Mouse (Mus musculus): ENCODE measurements around the gene C1qb. TPM values are rescaled to one million over a fixed set of nuclear protein-coding genes. Genes with fewer than 3 reads are reported as not detected.

The C1qb gene
- polyA plus RNA-seq, 1 experiment from 2014 or later, result 124 TPM

DNA sequence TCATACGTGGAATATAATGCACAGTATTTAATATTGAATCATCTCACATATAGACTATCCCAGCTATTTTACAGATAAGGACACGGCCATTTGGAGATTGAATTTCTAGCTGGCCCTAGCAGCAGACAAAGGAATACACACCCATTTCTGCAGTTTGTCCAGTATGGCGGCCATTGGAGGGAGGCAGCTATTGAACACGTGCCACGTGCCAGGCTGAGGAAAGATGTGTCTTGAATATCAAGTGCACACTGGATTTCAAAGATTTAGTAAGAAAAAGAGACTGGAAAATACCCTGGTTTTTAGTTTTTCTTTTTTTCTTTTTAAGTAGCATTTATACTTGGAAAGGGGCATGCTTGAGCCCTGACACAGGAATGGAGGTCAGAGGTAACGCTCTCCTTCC is 38.8 kb downstream of the C1qb start:
- no peak for DNase-seq (ENCODE audit: low spot score)

DNA sequence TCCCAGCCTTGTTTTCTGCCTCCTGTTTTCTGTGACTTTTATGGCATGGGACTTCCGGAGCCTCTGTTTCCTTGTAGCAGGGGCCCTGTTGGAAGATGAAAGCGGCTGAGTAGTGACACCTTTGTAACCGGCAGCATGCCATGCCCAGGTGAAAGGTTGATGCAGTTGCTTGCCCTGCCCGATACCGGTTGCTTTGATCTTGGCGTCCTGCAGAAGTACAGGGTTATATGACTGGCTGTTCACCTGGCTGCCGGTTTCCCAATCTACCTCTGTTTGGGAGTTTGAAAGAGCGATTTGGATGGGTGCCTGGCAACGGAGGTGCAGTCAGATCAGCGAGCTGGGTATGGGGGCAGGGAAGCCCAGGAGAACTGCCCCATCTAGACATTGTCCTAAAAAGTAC is 43.2 kb downstream of the C1qb start:
- no peak for DNase-seq (ENCODE audit: low spot score)

DNA sequence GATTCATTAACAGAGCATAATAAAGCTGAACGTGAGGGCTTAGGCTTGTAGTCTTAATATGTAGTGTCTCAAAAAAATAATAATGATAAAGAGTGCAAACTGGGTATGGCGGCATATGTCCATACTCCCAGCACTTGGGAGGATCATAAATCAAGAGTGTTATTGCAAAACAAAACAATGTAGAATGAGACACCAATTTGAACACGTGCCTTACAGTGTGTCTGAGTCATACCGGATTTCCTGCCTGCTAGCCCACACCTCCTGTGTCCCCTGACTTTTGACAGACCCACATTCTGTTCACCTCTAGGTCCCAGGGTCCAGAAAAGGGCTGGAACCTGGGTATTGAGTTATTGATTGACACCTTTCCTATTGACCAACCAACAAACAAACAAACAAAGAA is 44.0 kb downstream of the C1qb start:
- DNase-seq (ENCODE audit: low spot score), result peak; percentile 32

DNA sequence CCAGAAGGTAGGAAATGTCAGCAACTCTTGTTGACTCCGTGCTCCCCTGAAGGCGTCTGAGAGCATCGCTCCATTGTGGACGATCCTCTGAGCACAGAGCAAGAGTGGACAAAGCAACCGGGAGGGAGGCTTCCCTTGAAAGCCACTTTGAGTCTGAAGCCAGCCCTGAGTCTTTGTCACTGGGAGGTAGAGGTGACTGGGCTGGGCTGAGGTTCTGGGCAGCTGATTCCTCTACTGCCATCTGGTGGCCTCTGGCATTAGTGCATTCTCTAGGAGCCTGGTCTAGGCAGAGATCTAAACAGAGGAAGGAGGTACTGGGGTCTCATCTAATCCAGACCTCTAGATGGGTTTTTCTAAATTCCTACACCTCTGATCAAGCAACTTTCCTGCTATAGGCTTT is 44.9 kb downstream of the C1qb start:
- peak; percentile 88 for DNase-seq (ENCODE audit: low spot score)

DNA sequence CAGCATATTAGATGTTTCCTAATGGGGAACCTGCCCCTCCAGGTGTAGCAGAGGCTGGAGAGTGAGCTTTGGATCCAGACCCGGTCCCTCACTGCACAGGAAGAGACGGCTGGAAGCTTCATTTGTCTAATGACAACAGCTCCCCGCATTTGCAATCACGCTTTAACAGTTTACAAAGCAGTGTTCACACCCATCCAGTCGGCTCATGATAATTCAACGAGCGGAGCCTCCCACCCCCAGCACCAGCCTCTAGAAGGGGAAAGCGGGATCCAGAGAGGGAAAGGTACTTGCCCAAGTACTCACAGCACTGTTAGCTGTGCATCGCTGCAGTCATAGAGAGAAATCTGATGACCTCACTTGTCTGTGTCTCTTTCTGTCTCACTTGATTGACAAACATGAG is 47.5 kb downstream of the C1qb start:
- DNase-seq (ENCODE audit: low spot score), result no peak

DNA sequence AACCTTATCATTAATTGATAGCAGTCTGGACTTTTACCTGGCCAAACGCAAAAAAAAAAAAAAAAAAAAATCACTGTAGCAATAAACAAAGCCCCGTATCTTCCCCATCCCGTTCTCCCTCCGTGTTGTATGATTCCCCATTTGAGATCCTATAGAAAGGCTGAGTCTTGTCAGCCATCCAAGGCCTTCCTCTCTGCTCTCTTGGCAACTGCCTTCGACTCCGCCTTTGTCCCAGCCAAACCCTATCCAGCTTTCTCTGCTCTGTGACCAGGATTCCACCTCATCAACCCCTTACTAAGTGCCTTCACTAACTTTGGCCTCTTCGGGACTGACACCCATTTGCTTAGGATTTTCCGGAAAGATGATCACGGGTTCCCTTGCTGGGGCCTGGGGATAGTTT is 48.0 kb downstream of the C1qb start:
- no peak for DNase-seq (ENCODE audit: low spot score)

DNA sequence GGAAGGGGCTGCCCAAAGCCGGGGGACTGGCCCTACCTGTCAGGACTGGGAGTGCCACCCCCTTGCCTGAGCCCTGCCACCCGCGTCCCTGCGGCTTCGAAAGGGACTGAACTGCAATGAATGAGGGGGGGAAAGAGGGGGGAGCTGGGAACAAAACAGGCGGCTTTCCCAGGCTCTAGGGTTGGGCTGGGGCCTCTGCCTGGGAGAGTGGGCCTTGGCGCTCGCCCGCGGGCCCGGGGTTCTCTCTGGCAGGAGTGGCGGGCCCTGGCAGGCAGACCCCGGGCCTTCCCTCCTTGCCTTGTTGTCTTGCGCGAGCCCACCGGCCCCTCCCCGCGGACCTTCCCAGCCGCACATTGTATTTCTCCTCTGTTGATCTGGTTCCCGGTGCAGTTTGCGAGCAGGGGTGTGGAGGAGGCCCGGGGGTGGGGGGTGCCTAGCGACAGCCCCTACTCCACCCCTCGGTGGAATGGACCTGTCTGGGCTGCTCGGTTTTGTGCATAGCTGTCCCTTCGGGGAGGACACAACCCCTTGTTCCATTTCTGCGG is 49.5 kb downstream of the C1qb start:
- DNase-seq (ENCODE audit: low spot score), result no peak

DNA sequence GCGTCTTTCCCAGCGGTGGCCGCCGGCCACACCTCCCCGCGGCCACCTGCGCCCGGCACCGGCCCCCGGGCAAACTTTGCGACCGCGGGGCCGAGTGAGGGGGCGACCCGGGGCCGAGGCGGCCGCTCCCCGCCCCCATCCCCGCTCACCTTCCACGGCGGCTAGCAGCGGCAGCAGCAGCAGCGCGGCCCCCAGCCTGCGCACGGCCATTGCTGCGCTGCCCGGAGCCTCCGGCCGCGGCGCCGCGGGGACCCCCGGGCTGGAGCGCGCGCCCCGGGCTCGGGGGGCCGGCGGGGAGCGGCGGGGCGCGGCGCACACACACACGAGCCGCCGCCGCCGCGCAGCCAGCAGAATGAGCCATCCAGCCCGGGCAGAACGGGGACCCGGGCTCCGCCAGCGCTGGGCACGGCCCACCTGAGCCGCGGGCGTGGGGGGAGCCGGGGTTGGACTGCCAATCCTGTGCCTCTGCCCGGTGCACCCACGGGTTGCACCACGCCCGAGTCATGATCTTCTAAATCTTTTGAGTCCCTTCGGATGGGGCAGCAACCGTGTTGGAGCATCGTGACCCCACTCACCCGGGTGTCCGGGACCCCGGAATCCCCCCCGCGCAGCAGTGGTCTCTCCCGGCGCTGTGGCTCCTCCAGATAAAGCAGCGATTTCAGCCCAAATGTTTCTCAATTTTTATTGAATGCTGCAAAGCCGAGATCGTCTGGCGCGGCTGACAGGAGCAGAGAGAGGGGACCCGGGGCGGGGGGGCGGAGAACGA is 50.2 kb downstream of the C1qb start, which contains the start of gene Ephb2:
Gene Ephb2, minus strand, starts transcription at position 368 of the 766 bp plus-strand sequence.
- peak; percentile 78 for DNase-seq (ENCODE audit: low spot score)

DNA sequence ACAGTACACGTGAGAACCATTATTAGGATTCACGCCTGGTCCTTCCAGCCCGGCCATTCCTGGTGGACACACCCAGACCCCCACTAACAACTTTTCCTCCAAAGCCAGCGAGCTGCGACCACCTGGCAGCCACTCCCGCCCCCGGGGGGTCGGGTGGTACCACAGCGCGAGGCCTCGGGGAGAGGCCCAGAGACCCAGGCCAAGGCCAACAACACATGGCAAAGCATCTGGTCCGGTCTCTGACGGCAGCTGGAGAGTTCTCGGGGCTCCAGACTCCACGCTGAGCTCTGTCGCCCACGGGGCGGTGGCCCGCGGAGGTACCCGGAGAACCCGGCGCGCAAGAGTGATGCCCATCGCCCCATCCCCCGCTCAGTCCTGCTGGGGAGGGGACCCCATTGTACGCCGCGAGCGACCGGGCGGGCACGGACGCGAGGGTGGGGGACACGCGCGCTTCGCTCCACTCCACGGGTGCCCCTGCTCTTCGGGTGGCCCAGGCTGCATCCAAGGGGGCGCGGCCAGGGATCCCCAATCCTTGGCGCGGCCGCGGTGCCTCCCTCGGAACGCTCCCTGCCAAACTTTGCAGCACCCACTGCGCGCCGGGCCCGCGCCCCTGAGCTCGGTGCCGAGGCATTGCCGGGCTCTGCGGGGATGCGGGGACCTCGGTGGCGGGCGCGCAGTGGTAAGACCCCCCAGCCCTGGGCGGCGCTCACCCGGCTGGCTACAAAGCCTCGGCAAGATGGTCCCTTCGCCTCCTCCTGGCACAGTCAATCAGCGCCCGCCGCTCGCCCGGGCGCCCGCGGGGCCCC is 51.0 kb downstream of the C1qb start:
- peak; percentile 47 for DNase-seq (ENCODE audit: low spot score)

DNA sequence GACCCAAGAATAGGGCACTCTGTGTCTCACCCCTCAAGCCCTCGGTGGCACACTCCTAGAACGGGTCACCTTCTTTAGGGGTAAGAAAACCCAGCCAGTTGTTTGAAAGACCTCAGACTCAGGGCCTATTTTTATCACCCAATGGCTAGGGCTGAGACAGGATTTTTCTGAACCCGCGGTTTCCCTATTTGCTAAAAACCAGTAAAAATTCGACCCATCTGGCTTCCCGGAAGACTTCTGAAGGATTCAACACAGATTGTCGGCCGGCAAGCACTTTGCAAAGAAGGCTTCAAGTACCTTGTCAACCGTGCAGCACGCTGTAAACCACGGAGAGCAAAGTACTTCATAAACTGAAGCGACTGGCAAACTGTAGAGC is 51.6 kb downstream of the C1qb start:
- DNase-seq (ENCODE audit: low spot score), result peak; percentile 48

DNA sequence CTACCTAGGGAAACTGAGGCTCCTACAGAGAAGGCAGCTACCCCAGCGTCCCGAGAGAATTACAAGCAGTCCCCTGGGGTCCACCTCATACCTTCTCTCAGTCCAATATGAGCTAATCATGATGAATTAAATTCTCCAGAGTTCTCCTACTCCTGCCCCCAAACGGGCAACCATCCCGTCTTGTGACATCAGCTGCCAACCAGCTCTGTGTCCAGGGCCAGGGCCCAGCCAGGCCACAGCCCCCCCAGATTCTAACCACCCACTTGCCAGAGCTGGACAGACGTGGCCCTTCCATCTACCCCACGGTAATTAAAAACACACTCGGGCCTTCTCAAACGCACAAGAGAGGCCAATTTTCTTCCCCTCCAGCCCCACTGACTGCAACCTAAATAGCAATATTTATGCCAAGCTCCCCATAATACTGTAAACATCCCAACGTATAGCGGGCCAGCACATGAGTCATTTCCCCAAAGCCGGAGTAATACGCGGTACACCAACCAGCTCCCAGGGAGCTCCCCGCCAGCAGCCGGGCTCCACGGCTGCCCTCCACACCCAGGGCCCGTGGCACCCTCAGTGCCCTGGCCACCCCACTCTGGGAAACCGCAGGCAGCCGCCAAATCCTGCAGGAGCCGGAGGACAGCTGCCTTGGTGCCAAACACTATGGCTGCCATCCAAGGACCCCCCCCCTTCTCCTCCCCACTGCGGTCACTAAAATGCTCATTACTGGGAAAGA is 52.2 kb downstream of the C1qb start:
- DNase-seq (ENCODE audit: low spot score), result no peak

DNA sequence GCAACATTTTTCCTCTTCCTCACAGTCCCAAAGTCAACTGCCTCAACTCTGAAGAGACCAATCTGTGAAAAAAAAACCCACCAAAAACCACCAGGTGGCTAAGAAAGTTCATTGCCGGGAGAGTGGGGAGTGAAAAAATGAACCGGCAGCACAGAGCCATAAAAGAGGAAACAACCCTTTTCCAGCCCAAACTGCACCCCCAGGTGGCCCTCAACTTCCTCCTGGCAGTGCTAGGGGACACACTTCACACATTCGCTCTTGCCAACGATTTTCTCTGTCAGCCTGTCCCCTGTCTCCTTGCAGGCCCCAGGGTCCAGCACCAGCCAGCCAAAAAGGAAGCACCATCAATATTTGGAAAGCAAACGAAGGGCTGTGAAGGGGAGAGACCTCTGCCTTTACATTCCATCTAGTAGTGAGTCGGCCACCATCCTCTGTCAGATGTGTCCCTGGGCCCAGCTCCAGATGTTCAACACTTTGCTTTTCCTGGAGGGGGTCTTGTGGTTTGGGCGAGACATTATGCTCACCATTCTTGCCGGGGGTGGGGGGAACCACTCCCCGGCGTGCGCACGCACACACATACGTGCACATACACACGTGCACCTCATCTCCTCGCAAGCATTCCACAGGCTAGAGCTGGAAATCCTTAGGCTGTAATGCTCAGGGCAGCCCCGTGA is 53.3 kb downstream of the C1qb start:
- DNase-seq (ENCODE audit: low spot score), result peak; percentile 65

DNA sequence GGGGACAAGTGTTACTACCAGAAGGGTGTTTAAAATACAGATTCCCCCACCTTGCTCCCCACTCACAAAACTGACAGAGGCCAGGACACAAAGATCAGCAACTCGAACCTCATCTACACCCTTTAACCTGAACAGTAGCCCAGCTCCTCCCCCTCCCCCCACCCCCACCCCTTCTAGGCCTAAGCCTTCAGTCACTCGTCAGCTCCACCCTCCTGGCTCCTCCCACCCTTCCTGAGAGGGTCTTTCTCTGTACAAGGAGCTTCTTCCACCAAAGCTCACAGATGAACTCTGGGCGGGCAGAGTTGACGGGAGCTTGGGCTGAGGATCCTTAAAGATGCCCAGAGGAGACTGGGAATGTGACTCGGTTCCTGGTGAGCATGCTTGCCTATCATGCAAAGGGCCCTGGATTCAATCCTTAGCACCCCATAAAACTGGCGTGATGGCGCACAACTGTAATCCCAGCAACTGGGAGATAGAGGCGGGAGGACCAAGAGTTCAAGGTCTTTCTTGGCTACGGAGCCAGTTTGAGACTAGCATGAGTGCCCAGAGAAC is 55.6 kb downstream of the C1qb start:
- peak; percentile 46 for DNase-seq (ENCODE audit: low spot score)

Other genes with a start within 250 kb of the C1qb start
- gene Ephb2, start 50.2 kb downstream of the C1qb start, polyA plus RNA-seq (2015; fragmentation: Nextera tagmentation; extraction: Ambion mirVana), result 2.6 and 3.3 TPM in 2 replicates
- gene C1qc, start 6.9 kb upstream of the C1qb start, polyA plus RNA-seq (2015; fragmentation: Nextera tagmentation; extraction: Ambion mirVana), result 75.3 and 77.9 TPM in 2 replicates
- 98.7 and 110 TPM in 2 replicates for gene C1qa, start 12.6 kb upstream of the C1qb start, polyA plus RNA-seq (2015; fragmentation: Nextera tagmentation; extraction: Ambion mirVana)
- 0.08 TPM in 2 replicates for gene Epha8, start 70.6 kb upstream of the C1qb start, polyA plus RNA-seq (2015; fragmentation: Nextera tagmentation; extraction: Ambion mirVana)
- gene Zbtb40, start 162.6 kb upstream of the C1qb start, polyA plus RNA-seq (2015; fragmentation: Nextera tagmentation; extraction: Ambion mirVana), result 2.8 and 3.0 TPM in 2 replicates

Measured in thymus, postnatal 0 days (tissue).